Mouse (Mus musculus): ENCODE results near the gene Tpt1.
A peak's percentile ranks its signal among the peaks of the same experiment; 100 is the strongest.

The Tpt1 gene

DNA sequence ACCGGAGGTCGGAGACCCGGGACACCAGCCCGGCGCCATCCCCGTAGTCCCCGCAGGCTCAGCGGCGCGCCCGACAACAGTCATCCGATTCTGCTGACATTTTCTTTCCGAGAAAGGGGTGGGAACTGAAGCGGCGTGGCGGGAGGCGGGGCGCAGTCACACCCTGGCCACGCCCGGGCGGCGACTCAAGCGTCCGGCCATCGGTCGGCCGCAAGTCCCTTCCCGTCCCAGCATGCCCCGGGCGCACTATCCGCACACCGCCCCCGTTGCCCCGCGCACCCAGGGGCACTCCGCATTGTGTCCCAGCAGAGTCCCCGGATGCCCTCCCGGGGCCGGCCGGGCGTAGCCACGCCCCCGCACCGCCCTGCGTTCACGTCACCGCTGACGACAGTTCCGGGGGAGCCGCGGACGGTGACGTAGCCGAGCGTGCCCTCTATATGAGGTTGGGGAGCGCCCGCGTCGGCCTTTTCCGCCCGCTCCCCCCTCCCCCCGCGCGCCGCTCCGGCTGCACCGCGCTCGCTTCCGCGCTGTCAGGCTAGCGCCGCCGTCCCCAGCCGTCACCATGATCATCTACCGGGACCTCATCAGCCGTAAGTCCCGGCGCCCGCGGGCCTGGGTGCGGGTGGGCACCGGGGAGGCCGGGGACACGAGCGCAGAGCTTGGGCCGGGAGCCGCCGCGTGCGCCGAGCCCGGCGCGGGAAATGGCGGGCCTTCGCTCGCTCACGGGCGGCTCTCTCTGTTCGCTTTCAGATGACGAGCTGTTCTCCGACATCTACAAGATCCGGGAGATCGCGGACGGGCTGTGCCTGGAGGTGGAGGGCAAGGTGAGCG, at the start of gene Tpt1:
TSS of gene Tpt1 (plus strand) at position 227 of the 831 bp plus-strand sequence.
- TF ChIP-seq GATA4 (IDR thresholded peaks at IDR 0.05; ENCODE audit: insufficient replicate concordance, low read length), result peak; percentile 82; the same call in 1 of the 2 replicates

DNA sequence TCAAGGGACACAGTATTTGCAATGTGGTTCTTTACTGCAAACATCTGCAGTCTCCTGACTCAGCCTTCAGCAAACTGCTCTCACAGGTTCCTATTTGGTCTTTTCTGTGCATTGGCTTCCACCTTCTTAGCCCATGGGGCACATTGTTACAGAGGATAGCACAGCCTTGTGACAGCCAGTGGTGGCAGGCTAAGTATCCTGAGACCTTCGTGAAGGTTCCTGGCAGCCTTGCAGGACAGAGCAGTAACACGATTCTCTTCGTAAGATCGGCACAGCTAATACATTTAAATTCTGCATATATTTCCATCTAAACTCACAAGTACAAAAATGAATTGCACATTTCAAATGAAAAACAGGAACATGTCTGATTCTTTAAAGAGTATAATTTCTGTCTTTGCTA, 49.0 kb upstream of the Tpt1 start:
- TF ChIP-seq GATA4 (IDR thresholded peaks at IDR 0.05; ENCODE audit: insufficient replicate concordance, low read length), result no peak

DNA sequence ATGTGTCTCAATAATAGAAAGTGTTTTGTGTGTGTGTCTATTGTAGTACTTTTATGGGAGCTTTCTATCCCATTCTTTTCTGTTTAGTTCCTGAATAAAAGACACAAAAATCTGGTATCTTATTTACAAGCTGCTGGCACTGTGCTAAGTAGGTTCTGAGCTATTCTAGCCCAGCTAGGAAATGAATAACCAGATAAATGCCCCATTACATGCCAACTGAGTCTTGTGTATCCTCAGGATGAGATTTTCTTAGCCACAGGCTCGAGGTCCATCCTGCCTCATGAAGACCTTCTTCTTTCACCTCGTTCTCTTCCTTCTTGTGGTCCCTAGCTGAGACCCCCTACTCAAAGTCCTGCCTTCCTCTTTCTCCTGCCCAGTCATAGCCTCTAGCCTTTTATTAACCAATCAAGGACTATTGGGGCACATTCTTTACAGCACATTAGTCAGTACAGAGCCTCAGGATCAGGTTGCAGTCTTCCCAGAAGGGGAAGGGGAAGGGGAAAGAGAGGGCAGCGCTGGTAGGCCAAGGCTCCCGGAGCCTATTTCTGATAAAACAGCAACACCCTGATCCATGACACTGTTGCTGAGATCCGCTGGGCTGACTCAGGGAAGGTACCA, 47.0 kb upstream of the Tpt1 start:
- TF ChIP-seq GATA4 (IDR thresholded peaks at IDR 0.05; ENCODE audit: insufficient replicate concordance, low read length), result no peak

DNA sequence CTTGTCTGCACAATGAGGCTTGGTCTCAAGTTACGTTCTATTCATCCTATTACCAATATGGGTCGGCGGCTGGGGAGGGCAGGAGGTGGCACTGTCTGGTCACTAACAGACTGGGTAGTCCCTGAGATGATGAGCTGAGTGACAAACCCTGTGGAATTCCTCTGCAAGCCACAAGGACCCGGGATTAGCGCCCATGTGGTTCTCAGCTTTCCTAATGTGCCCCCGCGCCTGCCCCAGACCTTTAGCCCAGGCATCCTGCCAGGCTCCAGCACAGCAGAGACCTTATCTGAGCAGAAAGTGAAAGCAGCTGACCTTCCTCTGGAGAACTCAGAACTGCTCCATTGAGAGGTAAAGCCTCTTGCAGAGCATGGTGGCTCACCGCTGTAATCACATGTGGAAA, 37.1 kb upstream of the Tpt1 start:
- peak; percentile 98 for TF ChIP-seq GATA4 (IDR thresholded peaks at IDR 0.05; ENCODE audit: insufficient replicate concordance, low read length)

DNA sequence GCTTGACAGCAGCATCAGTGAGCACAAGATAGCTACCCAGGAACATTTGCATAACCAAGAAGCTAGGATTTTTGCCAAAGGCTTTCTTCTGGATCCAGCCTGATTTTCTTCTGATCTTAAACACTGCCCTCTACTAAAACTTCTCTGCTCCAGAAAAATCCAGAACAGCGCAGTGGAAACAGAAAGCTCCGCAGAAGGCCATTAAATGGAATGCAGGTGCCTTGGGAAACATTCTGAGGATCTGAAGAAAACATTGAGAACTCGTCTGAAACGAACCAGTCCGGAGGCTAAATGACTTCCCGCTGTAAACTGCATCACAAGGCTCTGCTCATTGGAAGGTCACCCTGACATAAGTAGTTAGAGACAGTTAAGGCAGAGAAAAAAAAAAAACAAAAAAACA, 35.0 kb upstream of the Tpt1 start:
- TF ChIP-seq GATA4 (IDR thresholded peaks at IDR 0.05; ENCODE audit: insufficient replicate concordance, low read length), result no peak

DNA sequence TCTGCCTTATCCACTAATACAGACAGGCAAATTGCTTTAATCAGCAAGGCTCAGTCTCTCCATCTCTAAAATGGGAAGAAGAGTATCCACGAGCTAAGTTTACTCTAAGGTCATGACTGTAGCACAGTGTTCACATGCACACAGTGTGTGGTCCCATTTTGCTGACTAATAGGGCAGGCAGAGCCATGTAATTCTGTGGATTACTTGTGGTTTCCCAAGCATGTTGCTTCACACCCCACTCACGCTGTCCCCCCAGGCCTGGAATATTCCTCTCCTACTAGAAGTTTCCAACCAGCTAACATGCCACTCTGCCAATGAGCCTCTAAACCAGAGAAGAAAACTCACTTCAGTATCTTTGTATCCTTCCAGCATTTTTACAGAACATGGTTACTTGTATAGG, 26.4 kb upstream of the Tpt1 start:
- TF ChIP-seq GATA4 (IDR thresholded peaks at IDR 0.05; ENCODE audit: insufficient replicate concordance, low read length), result no peak

DNA sequence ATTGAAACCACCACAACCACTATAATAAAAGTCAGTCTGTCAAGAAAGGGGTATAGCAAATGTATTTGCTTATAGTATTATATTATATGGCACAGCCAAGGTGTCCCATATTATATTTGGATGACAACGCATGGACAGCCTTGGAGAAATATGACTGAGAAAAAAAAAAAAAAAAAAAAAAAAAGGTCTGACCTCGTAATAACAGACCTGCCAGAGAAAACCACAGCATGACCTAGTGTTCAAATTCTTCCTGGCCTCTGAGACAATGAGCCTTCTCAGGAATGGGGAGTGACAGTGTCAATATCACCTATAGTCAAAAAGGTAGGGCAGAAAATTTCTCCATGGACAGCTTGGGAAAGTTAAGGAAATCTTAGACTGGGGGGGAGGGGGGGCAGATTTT, 25.6 kb upstream of the Tpt1 start:
- TF ChIP-seq GATA4 (IDR thresholded peaks at IDR 0.05; ENCODE audit: insufficient replicate concordance, low read length), result no peak

DNA sequence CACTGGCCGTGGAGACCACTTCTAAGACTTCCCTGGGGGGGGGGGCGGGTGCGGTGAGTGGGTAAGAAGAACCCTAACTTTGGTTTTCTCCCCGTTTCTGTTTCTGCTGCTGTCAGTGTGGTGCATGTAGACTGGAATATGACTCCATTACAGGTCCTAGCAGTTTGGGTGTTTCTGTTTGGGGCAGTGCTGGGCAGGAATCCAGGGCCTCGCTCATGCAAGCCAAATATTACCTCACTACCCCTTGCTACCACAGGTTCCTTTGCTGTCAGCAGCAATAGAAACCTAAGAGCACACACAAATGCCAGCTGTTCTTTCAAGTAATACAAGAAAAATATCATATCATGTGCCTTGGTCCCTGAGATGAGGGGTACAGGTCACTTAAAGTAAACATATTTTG, 24.9 kb upstream of the Tpt1 start:
- TF ChIP-seq GATA4 (IDR thresholded peaks at IDR 0.05; ENCODE audit: insufficient replicate concordance, low read length), result no peak

DNA sequence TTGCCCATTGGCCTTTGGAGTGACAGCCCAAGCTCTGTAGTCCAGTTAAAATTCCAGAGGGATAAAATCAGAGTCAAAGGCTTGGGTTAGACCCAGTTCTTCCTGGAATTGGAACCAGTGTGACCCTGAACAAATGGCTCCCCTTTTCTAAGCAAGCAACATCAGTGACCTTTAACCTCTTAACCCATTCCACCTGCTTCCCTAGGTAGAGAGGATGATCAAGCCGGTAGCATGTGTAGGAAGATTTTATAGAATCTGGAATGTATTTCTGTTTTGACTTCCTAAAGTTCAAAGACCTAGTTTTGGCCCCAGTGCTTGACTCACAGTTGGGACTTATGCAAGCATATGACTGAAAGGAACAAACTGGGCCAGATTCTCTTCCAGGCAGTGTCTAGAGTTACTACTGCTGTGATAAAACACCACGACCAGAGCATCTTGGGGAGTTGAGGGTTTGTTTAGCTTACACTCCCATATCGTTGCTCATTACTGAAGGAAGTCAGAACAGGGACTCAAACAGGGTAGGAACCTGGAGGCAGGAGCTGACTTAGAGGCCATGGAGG, 18.0 kb upstream of the Tpt1 start:
- no peak for TF ChIP-seq GATA4 (IDR thresholded peaks at IDR 0.05; ENCODE audit: insufficient replicate concordance, low read length)

DNA sequence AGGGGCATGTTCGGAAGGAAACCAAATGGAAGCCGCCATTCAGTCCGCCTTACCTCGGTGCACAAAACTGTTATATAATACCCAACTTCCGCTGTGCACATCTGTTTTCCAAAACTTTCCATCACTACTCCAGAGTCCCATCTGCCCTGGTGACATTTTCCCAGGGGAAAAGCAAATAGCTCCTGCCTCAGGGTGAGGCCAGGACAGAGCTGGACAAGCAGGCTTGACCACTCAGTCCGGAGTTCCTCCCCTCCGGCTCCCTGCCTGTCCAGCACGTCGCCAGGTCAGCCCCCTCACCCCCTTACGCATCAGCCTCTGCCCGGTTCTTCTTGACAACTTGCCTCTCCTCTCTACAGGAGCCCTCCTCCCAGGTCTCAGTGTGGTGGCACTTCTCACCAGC, 16.7 kb upstream of the Tpt1 start:
- TF ChIP-seq GATA4 (IDR thresholded peaks at IDR 0.05; ENCODE audit: insufficient replicate concordance, low read length), result no peak

DNA sequence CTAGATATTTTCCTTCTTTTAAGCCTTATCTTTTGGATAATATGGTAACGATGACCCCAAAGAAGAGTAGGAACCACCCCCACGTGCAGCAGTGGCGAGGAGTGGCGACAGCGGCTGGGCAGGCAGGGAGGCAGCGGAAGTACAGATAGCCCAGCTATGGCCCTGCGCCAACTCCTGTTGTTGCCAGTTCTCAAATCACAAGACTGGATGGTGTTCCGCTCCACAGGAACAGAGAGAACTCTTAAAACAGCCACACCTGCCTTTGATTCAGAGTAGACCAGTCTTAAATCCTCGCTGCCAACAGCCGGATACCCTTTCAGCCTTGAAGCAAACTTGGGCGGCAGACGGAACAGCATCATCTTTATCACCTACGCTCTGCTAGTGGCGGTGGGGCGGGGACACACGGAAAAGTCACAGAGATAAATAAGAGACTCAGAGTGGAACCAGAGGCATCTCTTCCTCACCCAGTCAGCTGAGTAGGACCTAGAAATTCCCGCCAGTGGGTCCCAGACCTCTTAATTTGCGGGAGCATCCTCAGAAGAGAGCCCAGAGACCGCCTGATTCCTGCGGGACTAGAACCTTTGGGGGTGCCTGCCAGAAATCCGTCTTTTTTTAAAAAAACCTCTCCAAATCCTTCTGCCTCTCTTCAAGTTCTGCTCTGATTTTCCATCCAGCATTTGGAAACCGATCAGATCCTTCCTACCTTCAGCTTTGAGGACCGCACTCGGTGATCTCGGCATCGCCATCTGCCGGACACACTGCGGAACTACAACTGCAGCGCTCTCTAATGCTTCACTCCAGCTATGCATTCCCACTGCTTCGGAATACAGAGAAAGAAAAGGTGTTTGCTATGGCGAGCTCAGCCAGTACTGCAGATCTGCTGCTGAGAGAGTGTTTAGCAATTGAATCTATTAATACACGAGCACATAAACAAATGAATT, 15.8 kb upstream of the Tpt1 start:
- peak; percentile 70; the same call in 1 of the 2 replicates for TF ChIP-seq GATA4 (IDR thresholded peaks at IDR 0.05; ENCODE audit: insufficient replicate concordance, low read length)

DNA sequence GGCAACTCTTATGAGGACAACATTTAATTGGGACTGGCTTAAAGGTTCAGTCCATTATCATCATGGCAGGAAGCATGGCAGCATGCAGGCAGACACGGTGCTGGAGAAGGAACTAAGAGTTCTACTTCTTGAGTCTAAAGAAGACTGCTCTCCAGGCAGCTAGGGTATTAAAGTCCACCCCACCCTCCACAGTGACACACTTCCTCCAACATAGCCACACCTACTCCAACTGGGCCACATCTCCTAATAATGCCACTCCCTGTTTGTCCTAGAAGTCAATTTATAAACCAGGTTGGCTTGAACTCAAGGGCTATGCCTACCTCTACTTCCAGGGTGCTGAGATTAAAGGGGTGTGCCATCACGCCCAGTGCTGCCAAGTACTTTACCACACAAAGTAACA, 12.9 kb upstream of the Tpt1 start:
- no peak for TF ChIP-seq GATA4 (IDR thresholded peaks at IDR 0.05; ENCODE audit: insufficient replicate concordance, low read length)

DNA sequence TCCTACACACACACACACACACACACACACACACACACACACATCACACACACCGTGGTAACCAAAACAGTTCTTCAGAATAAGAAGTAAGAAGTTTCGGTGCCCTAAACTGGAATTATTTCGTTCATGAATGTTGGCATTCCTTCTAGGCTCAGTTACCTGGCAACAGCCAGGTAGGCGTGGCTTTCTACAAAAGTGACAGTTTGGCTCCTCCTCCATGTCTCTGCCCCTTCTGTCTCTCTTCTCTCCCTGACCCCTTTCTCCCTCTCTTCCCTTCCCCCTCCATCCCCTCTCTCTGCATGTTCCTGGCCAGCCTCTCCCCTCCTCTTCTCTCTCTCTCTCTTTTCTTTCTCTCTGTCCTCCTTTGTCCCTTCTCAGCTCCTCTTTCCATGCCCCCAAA, 11.9 kb upstream of the Tpt1 start:
- no peak for TF ChIP-seq GATA4 (IDR thresholded peaks at IDR 0.05; ENCODE audit: insufficient replicate concordance, low read length)

DNA sequence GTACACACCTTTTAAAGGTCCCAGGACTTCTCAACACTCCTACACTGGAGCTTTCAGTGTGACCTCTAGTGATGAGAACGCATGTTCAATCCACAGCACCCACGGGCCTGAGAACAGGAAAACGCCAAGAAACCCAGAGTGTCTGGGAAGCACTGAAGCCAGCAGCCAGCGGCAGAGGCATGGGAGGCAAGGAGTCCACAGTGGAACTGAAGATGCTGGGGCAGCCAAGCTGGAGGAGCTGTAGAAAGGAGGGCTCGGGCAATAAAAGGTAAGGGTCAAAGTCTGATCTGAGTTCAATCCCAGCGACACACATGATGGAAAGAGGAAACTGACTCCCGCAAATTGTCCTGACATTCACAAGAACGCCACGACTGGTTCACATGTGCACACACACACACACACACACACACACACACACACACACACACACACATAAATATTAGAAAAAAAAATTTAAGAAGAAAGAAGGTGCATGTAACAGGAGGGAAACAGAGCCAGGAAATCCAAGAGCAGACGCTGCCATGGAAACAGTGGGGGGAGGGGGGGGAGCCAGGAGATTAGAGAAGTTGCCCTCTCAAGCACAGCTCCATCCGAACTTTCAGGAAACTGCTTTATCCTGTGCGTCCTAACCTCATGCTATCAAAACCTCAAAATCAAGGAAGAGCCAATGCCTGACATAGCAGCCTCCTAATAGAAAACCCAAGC, 11.2 kb upstream of the Tpt1 start:
- TF ChIP-seq GATA4 (IDR thresholded peaks at IDR 0.05; ENCODE audit: insufficient replicate concordance, low read length), result peak; percentile 83; the same call in 1 of the 2 replicates

Data from liver, adult (tissue).